8 mouse cellular contexts compared by ENCODE assay signal in the genomic region with DNA sequence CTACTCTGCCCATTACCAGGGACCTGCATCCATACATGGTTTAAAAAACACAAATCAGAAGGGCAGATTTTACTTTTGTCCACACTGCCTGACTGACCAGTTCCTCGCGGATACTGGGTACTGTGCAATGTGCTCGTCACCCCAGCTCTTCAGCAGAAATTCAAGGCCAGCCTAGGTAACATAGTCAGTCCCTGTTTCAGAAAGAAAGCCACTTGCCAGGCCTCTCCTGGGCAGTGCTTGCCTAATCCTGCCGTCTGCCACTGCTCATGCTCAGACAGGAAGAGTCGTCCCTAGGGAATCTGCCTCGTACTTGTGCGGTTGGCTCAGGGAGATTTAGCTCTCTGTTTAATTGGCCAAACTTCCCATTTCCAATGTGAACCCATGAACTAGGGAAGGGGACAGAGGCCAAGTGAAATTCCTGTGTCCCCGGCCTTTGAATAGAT. TPM values are rescaled to one million over a fixed set of nuclear protein-coding genes. Genes with fewer than 3 reads are reported as not detected.
DNase-seq lines count a peak whose midpoint lies in the region; ATAC-seq lines count a peak whose summit lies in the region.
"Had no signal": no experiment of that assay in that cellular context is flagged by ENCODE, and none has a peak within 500 bp of the region (broad histone marks: within the 10 kb centered on the region; RNA-seq: fewer than 3 reads in every experiment).

No protein-coding gene starts in this region.

- no peaks in the 10 kb centered on the region for H3K36me3 ChIP-seq in liver, embryonic 16.5 days (ENCODE audit: control insufficient read depth, insufficient read depth)
- no peaks in the 10 kb centered on the region; the same call in 1 of the 2 replicates for H3K36me3 ChIP-seq in heart, embryonic 15.5 days
- H3K36me3 ChIP-seq in lung, embryonic 15.5 days: no peaks in the 10 kb centered on the region
- H3K36me3 ChIP-seq: liver, embryonic 15.5 days had no signal

- H3K27ac ChIP-seq in liver, embryonic 16.5 days (ENCODE audit: low read length): no peak overlapping the region
- peak overlapping the region; percentile 67 for H3K27ac ChIP-seq in heart, embryonic 15.5 days
- peak overlapping the region; percentile 55; the same call in 1 of the 2 replicates for H3K27ac ChIP-seq in lung, embryonic 15.5 days
- H3K27ac ChIP-seq: liver, embryonic 15.5 days had no signal

- ATAC-seq in liver, embryonic 16.5 days (ENCODE audit: low read depth): 0 out of 2 replicates have a peak, but pooled peaks have one; percentile 7
- ATAC-seq in heart, embryonic 15.5 days (replicated peaks; ENCODE audit: insufficient number of reproducible peaks, insufficient read depth, low FRiP score, low read depth): 0 out of 2 replicates have a peak, but pooled peaks have one; percentile 21
- ATAC-seq in lung, embryonic 15.5 days (ENCODE audit: borderline replicate concordance, extremely low read depth, low FRiP score, low TSS enrichment): peak; percentile 20

- no peak overlapping the region for H3K9ac ChIP-seq in liver, embryonic 16.5 days (ENCODE audit: low read depth, low read length)
- H3K9ac ChIP-seq in heart, embryonic 15.5 days: peak overlapping the region; percentile 5; the same call in 1 of the 2 replicates
- no peak overlapping the region for H3K9ac ChIP-seq in lung, embryonic 15.5 days
- H3K9ac ChIP-seq: liver, embryonic 15.5 days had no signal

- 73% methylated on average over 8 of the region's 8 CpGs for WGBS in liver, embryonic 16.5 days (ENCODE audit: insufficient replicate concordance)
- WGBS in heart, embryonic 15.5 days: 62% methylated on average over 8 of the region's 8 CpGs
- WGBS in lung, embryonic 15.5 days: 73% methylated on average over 8 of the region's 8 CpGs

- H3K4me3 ChIP-seq in liver, embryonic 16.5 days (ENCODE audit: low read depth, low read length): no peak overlapping the region
- no peak overlapping the region for H3K4me3 ChIP-seq in heart, embryonic 15.5 days
- no peak overlapping the region for H3K4me3 ChIP-seq in lung, embryonic 15.5 days
- H3K4me3 ChIP-seq: liver, embryonic 15.5 days had no signal

- no peak for DNase-seq in liver
- DNase-seq in brain, adult 2 months (ENCODE audit: low read depth, low spot score): peak; percentile 66
- DNase-seq in thymus, postnatal 25 days: no peak
- no peak for DNase-seq in layer of hippocampus, postnatal 36 days

- no peak overlapping the region for H3K4me2 ChIP-seq in liver, embryonic 16.5 days (ENCODE audit: low read depth, low read length)
- H3K4me2 ChIP-seq in heart, embryonic 15.5 days: no peak overlapping the region
- no peak overlapping the region for H3K4me2 ChIP-seq in lung, embryonic 15.5 days
- H3K4me2 ChIP-seq: liver, embryonic 15.5 days had no signal

- no peaks in the 10 kb centered on the region for H3K4me1 ChIP-seq in liver, embryonic 16.5 days (ENCODE audit: control insufficient read depth, low read depth, low read length)
- peaks cover 24% of the 10 kb centered on the region for H3K4me1 ChIP-seq in heart, embryonic 15.5 days (replicated peaks)
- peaks cover 25% of the 10 kb centered on the region for H3K4me1 ChIP-seq in lung, embryonic 15.5 days

- no peaks in the 10 kb centered on the region for H3K27me3 ChIP-seq in liver, embryonic 16.5 days (ENCODE audit: control insufficient read depth, insufficient read depth, low read depth, low read length)
- no peaks in the 10 kb centered on the region for H3K27me3 ChIP-seq in heart, embryonic 15.5 days
- H3K27me3 ChIP-seq in lung, embryonic 15.5 days: no peaks in the 10 kb centered on the region
- H3K27me3 ChIP-seq: liver, embryonic 15.5 days had no signal

- H3K9me3 ChIP-seq in liver, embryonic 16.5 days (replicated peaks; ENCODE audit: control insufficient read depth, low read length): no peaks in the 10 kb centered on the region
- no peaks in the 10 kb centered on the region for H3K9me3 ChIP-seq in heart, embryonic 15.5 days (replicated peaks)
- no peaks in the 10 kb centered on the region for H3K9me3 ChIP-seq in lung, embryonic 15.5 days
- H3K9me3 ChIP-seq: liver, embryonic 15.5 days had no signal

RNA-seq across cellular contexts. Expression of gene Rho, which starts 30.0 kb away (rescaled TPM):
- not detected in 2 replicates for polyA plus RNA-seq in liver, embryonic 16.5 days (2015; fragmentation: Nextera tagmentation; extraction: Ambion mirVana)
- not detected in 2 replicates for polyA plus RNA-seq in heart, embryonic 15.5 days (2015; fragmentation: Nextera tagmentation; extraction: Ambion mirVana)
- polyA plus RNA-seq in lung, embryonic 15.5 days (2015; fragmentation: Nextera tagmentation; extraction: Ambion mirVana): 0.20 and 0.35 TPM in 2 replicates
- total RNA-seq in layer of hippocampus, postnatal 36 days (2021): under 1 TPM; 0.52 to 0.83 TPM
- polyA plus RNA-seq: liver, embryonic 15.5 days had no signal

RNA-seq across cellular contexts. Expression of gene H1foo, which starts 43.2 kb away (rescaled TPM):
- polyA plus RNA-seq in liver, embryonic 16.5 days (2015; fragmentation: Nextera tagmentation; extraction: Ambion mirVana): not detected in 2 replicates
- polyA plus RNA-seq in heart, embryonic 15.5 days (2015; fragmentation: Nextera tagmentation; extraction: Ambion mirVana): not detected in 2 replicates
- polyA plus RNA-seq in lung, embryonic 15.5 days (2015; fragmentation: Nextera tagmentation; extraction: Ambion mirVana): not detected in 2 replicates
- total RNA-seq in layer of hippocampus, postnatal 36 days (2021): not detected
- polyA plus RNA-seq: liver, embryonic 15.5 days had no signal

RNA-seq across cellular contexts. Expression of gene Ift122, which starts 48.2 kb away (rescaled TPM):
- polyA plus RNA-seq in liver, embryonic 16.5 days (2015; fragmentation: Nextera tagmentation; extraction: Ambion mirVana): 2.1 and 2.7 TPM in 2 replicates
- polyA plus RNA-seq in heart, embryonic 15.5 days (2015; fragmentation: Nextera tagmentation; extraction: Ambion mirVana): 18.4 and 24.2 TPM in 2 replicates
- 21.9 and 24.6 TPM in 2 replicates for polyA plus RNA-seq in lung, embryonic 15.5 days (2015; fragmentation: Nextera tagmentation; extraction: Ambion mirVana)
- 10 to 100 TPM; 31.6 to 35.3 TPM for total RNA-seq in layer of hippocampus, postnatal 36 days (2021)

RNA-seq across cellular contexts. Expression of gene Mbd4, which starts 48.3 kb away (rescaled TPM):
- polyA plus RNA-seq in liver, embryonic 16.5 days (2015; fragmentation: Nextera tagmentation; extraction: Ambion mirVana): 8.5 and 9.3 TPM in 2 replicates
- polyA plus RNA-seq in heart, embryonic 15.5 days (2015; fragmentation: Nextera tagmentation; extraction: Ambion mirVana): 9.2 and 11.3 TPM in 2 replicates
- polyA plus RNA-seq in lung, embryonic 15.5 days (2015; fragmentation: Nextera tagmentation; extraction: Ambion mirVana): 21.0 and 22.6 TPM in 2 replicates
- 1 to 10 TPM; 5.0 to 6.8 TPM for total RNA-seq in layer of hippocampus, postnatal 36 days (2021)
